In the genomic region with DNA sequence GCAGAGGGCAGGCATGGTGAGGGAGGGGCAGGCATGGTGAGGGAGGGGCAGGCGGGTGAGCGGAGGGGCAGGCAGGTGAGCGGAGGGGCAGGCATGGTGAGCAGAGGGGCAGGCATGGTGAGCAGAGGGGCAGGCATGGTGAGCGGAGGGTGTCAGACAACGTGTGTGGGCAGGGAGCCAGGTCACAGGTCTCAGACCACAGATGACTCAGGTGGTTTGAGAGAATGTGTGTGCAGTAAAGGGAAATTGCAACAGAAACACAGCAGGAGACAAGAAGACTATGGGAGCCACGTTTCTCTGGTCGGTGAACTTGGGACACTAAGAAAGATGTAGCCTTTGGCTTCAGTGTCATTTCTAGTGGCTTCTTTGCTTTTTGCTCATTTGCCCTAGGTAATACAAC, we compare ENCODE assay signal across 34 mouse cellular contexts. TPM values are rescaled to one million over a fixed set of nuclear protein-coding genes. Genes with fewer than 3 reads are reported as not detected.
A peak's percentile ranks its signal among the peaks of the same experiment; 100 is the strongest.
DNase-seq lines count a peak whose midpoint lies in the region; ATAC-seq lines count a peak whose summit lies in the region.
"Had no signal": no experiment of that assay in that cellular context is flagged by ENCODE, and none has a peak within 500 bp of the region (broad histone marks: within the 10 kb centered on the region; RNA-seq: fewer than 3 reads in every experiment).

No protein-coding gene starts in this region.

- H3K36me3 ChIP-seq in kidney, embryonic 16.5 days (ENCODE audit: insufficient read depth, low read length), result no peaks in the 10 kb centered on the region
- H3K36me3 ChIP-seq: embryonic facial prominence, embryonic 12.5 days; G1E; heart, embryonic 13.5 days; hindbrain, embryonic 10.5 days; limb, embryonic 10.5 days; limb, embryonic 15.5 days; liver, embryonic 13.5 days; midbrain, embryonic 13.5 days had no signal

- H3K9me3 ChIP-seq in kidney, embryonic 16.5 days (ENCODE audit: low read length), result no peaks in the 10 kb centered on the region
- H3K9me3 ChIP-seq: embryonic facial prominence, embryonic 12.5 days; heart, embryonic 13.5 days; hindbrain, embryonic 10.5 days; limb, embryonic 10.5 days; limb, embryonic 15.5 days; liver, embryonic 13.5 days; midbrain, embryonic 13.5 days had no signal

- DNase-seq in kidney, postnatal 10 days, result peak; percentile 16
- DNase-seq in R1 (ENCODE audit: low read depth, low spot score), result peak; percentile 11
- DNase-seq in layer of hippocampus, adult 9-10 months (ENCODE audit: low spot score), result no peak
- no peak for DNase-seq in kidney, adult 8-10 months
- DNase-seq: adrenal gland, postnatal 14 days; cerebellum, adult 11 months; cerebellum, adult 9-10 months; cerebellum, postnatal 36 days; embryo, embryonic 11 days; gastrocnemius, postnatal 36 days; heart, adult 2 months; heart, postnatal 10 days; kidney, adult 18-20 months; layer of hippocampus, adult 9-11 months; liver, embryonic 13.5 days; lung, adult 2 months; lung, postnatal 10 days; right cerebral cortex, postnatal 25 days; thymus, postnatal 4 days had no signal

- no peak overlapping the region for H3K9ac ChIP-seq in kidney, embryonic 16.5 days (replicated peaks; ENCODE audit: low read length)
- H3K9ac ChIP-seq: embryonic facial prominence, embryonic 12.5 days; heart, embryonic 13.5 days; limb, embryonic 15.5 days; liver, embryonic 13.5 days; midbrain, embryonic 13.5 days had no signal

- H3K4me2 ChIP-seq in kidney, embryonic 16.5 days (replicated peaks; ENCODE audit: low read depth, low read length), result no peak overlapping the region
- H3K4me2 ChIP-seq: embryonic facial prominence, embryonic 12.5 days; heart, embryonic 13.5 days; limb, embryonic 15.5 days; liver, embryonic 13.5 days; midbrain, embryonic 13.5 days had no signal

- no peak for ATAC-seq in kidney, embryonic 16.5 days (ENCODE audit: low FRiP score, low TSS enrichment)
- peak; percentile 95 for ATAC-seq in megakaryocyte, adult 5-6 weeks (ENCODE audit: poor library complexity, severe bottlenecking)
- ATAC-seq in frontal cortex, adult (ENCODE audit: low TSS enrichment), result no peak
- ATAC-seq: CD4-positive, CD25-positive, alpha-beta regulatory T cell, adult 4 months; forebrain, embryonic 14.5 days; hindbrain, embryonic 16.5 days; midbrain, embryonic 13.5 days had no signal

- H3K27me3 ChIP-seq in kidney, embryonic 16.5 days (ENCODE audit: insufficient read depth, low read length), result no peaks in the 10 kb centered on the region
- H3K27me3 ChIP-seq: heart, embryonic 13.5 days; limb, embryonic 15.5 days; liver, embryonic 13.5 days; midbrain, embryonic 13.5 days had no signal

- 66% methylated on average over 6 of the region's 7 CpGs for WGBS in kidney, embryonic 16.5 days

- H3K27ac ChIP-seq in kidney, embryonic 16.5 days (ENCODE audit: low read length), result no peak overlapping the region
- H3K27ac ChIP-seq: embryonic facial prominence, embryonic 12.5 days; heart, adult 2 months; heart, embryonic 13.5 days; hindbrain, embryonic 10.5 days; kidney, postnatal 0 days; limb, embryonic 10.5 days; limb, embryonic 15.5 days; liver, embryonic 13.5 days; midbrain, embryonic 13.5 days had no signal

- H3K4me3 ChIP-seq in kidney, embryonic 16.5 days (ENCODE audit: low read length), result no peak overlapping the region
- H3K4me3 ChIP-seq: embryonic facial prominence, embryonic 12.5 days; heart, adult 2 months; heart, embryonic 13.5 days; hindbrain, embryonic 10.5 days; limb, embryonic 10.5 days; limb, embryonic 15.5 days; liver, embryonic 13.5 days; midbrain, embryonic 13.5 days had no signal

- H3K4me1 ChIP-seq in kidney, embryonic 16.5 days (ENCODE audit: insufficient read depth, low read length), result 0 out of 2 replicates have a peak, but pooled peaks cover 3% of the 10 kb centered on the region
- H3K4me1 ChIP-seq: limb, embryonic 15.5 days; liver, embryonic 13.5 days had no signal

RNA-seq across cellular contexts. Expression of gene Scel, which starts 8.6 kb away (rescaled TPM):
- 2.2 and 2.7 TPM in 2 replicates for polyA plus RNA-seq in kidney, embryonic 16.5 days (2015; fragmentation: Nextera tagmentation; extraction: Ambion mirVana)
- 0.51 and 0.73 TPM in 2 replicates for total RNA-seq in megakaryocyte, adult 5-6 weeks (2015)
- total RNA-seq in megakaryocyte, adult 5-6 weeks (2017), result 0.62 and 1.7 TPM in 2 replicates
- total RNA-seq: adrenal gland, postnatal 14 days; G1E had no signal
- polyA plus RNA-seq: G1E; large intestine, adult 2 months had no signal

Comparison
In these comparisons a context has a peak if more than half of its experiments do, and no peak if none do; other contexts are left out.
1. DNase-seq: peak in kidney, postnatal 10 days (single experiment) and R1 (single experiment); none in layer of hippocampus, adult 9-10 months (single experiment) and kidney, adult 8-10 months (0 of 2).